Mouse (Mus musculus): ENCODE data around the gene P2rx7. TPM values are rescaled to one million over a fixed set of nuclear protein-coding genes. Genes with fewer than 3 reads are reported as not detected.

The P2rx7 gene
- 1 to 10 TPM; 2.1 to 2.3 TPM for total RNA-seq (2021)
- long read RNA-seq, experiment 1, partial matches to known transcripts = 0 of 2 reads
- long read RNA-seq, experiment 1, other reads (novel, unspliced or antisense) = 1 of 2 reads
- long read RNA-seq, experiment 2 = 0 reads

- DNase-seq = peak; percentile 46 to 71
Observed at GRCm38 (mm10) chr5:122643701-122644100, at the start of gene P2rx7. P2rx7 (plus strand) TSS chr5:122643911.

- DNase-seq = no peak
Observed at GRCm38 (mm10) chr5:122595470-122595869, 48.2 kb upstream of the P2rx7 start.

GRCm38 (mm10) chr5:122602233-122602632 is 41.5 kb upstream of the P2rx7 start:
- peak; percentile 27 to 48 for DNase-seq

- DNase-seq = no peak
Observed at GRCm38 (mm10) chr5:122604894-122605293, 38.8 kb upstream of the P2rx7 start.

- DNase-seq = no peak
Observed at GRCm38 (mm10) chr5:122611651-122612050, 32.1 kb upstream of the P2rx7 start.

GRCm38 (mm10) chr5:122613908-122614732 is 29.6 kb upstream of the P2rx7 start, which contains the start of gene Ift81:
Ift81 (minus strand) TSS chr5:122614518.
- peak; percentile 96 to 97 for DNase-seq

GRCm38 (mm10) chr5:122617718-122618117 is 26.0 kb upstream of the P2rx7 start:
- DNase-seq = no peak

- DNase-seq = no peak
Observed at GRCm38 (mm10) chr5:122619686-122620296, 23.9 kb upstream of the P2rx7 start.

- peak in 1 of 2 experiments; percentile 28 for DNase-seq
Observed at GRCm38 (mm10) chr5:122621376-122621886, 22.3 kb upstream of the P2rx7 start.

- no peak for DNase-seq
Observed at GRCm38 (mm10) chr5:122622526-122622925, 21.2 kb upstream of the P2rx7 start.

- no peak for DNase-seq
Observed at GRCm38 (mm10) chr5:122623861-122624260, 19.9 kb upstream of the P2rx7 start.

- no peak for DNase-seq
Observed at GRCm38 (mm10) chr5:122624952-122625479, 18.7 kb upstream of the P2rx7 start.

GRCm38 (mm10) chr5:122625565-122626252 is 18.0 kb upstream of the P2rx7 start:
- DNase-seq = no peak

- peak; percentile 90 to 94 for DNase-seq
Observed at GRCm38 (mm10) chr5:122627243-122627642, 16.5 kb upstream of the P2rx7 start.

GRCm38 (mm10) chr5:122635228-122635627 is 8.5 kb upstream of the P2rx7 start:
- DNase-seq = no peak

- no peak for DNase-seq
Observed at GRCm38 (mm10) chr5:122636308-122636707, 7.4 kb upstream of the P2rx7 start.

GRCm38 (mm10) chr5:122636958-122637357 is 6.8 kb upstream of the P2rx7 start:
- DNase-seq = no peak

GRCm38 (mm10) chr5:122638296-122638695 is 5.4 kb upstream of the P2rx7 start:
- no peak for DNase-seq

- DNase-seq = no peak
Observed at GRCm38 (mm10) chr5:122639517-122639916, 4.2 kb upstream of the P2rx7 start.

GRCm38 (mm10) chr5:122639986-122640385 is 3.7 kb upstream of the P2rx7 start:
- DNase-seq = no peak

GRCm38 (mm10) chr5:122644111-122644607 is 448 bp downstream of the P2rx7 start:
- peak; percentile 25 to 45 for DNase-seq

- DNase-seq = no peak
Observed at GRCm38 (mm10) chr5:122645290-122645689, 1.6 kb downstream of the P2rx7 start.

Data from adrenal gland, postnatal 36 days (tissue).